9 mouse cellular contexts compared by ENCODE assay signal in genomic region chr4:132676771-132677539, GRCm38 (mm10). TPM values are rescaled to one million over a fixed set of nuclear protein-coding genes. Genes with fewer than 3 reads are reported as not detected.
DNase-seq lines count a peak whose midpoint lies in the region; ATAC-seq and TF ChIP-seq lines count a peak whose summit lies in the region.
"Had no signal": no experiment of that assay in that cellular context is flagged by ENCODE, and none has a peak within 500 bp of the region (broad histone marks: within the 10 kb centered on the region; RNA-seq: fewer than 3 reads in every experiment).

No protein-coding gene starts in this region.

- no peak overlapping the region for H3K4me3 ChIP-seq in liver, embryonic 12.5 days
- H3K4me3 ChIP-seq in intestine, embryonic 16.5 days (ENCODE audit: low read length) = no peak overlapping the region
- H3K4me3 ChIP-seq: liver, embryonic 15.5 days had no signal

- H3K27me3 ChIP-seq in Patski = no peaks in the 10 kb centered on the region
- H3K27me3 ChIP-seq in liver, embryonic 12.5 days (replicated peaks) = no peaks in the 10 kb centered on the region
- H3K27me3 ChIP-seq in splenic B cell, adult 2 months (ENCODE audit: control insufficient read depth, insufficient read depth, low read length, poor library complexity, severe bottlenecking) = no peaks in the 10 kb centered on the region
- H3K27me3 ChIP-seq in intestine, embryonic 16.5 days (replicated peaks; ENCODE audit: control insufficient read depth, insufficient read depth, low read length) = no peaks in the 10 kb centered on the region
- H3K27me3 ChIP-seq: liver, embryonic 15.5 days had no signal

- ATAC-seq in Patski = no peak
- ATAC-seq in liver, embryonic 12.5 days = no peak
- ATAC-seq in intestine, embryonic 16.5 days = no peak; the same call in 1 of the 2 replicates

- TF ChIP-seq CTCF in Patski (IDR thresholded peaks at IDR 0.05) = peak; percentile 68

- no peaks in the 10 kb centered on the region for H3K4me1 ChIP-seq in liver, embryonic 12.5 days
- H3K4me1 ChIP-seq in intestine, embryonic 16.5 days (ENCODE audit: control insufficient read depth, insufficient read depth, low read length) = no peaks in the 10 kb centered on the region
- H3K4me1 ChIP-seq: liver, embryonic 15.5 days had no signal

- CTCF ChIA-PET in Patski (lab: Charles Lee) = interaction anchor here (0.7 to 1.2 kb wide), 3 partner anchors 9 to 48 kb away, joined by 3 to 7 read pairs (median 6); no protein-coding TSS in a partner anchor

- whole genome bisulfite sequencing in liver, embryonic 12.5 days (ENCODE audit: insufficient replicate concordance) = 79% methylated on average over 7 of the region's 7 CpGs
- WGBS in intestine, embryonic 16.5 days = 79% methylated on average over 7 of the region's 7 CpGs

- peak; percentile 12 for DNase-seq in gastrocnemius, postnatal 14 days
- DNase-seq in gastrocnemius, adult 8-10 months (ENCODE audit: low spot score in 2 of 2) = no peak
- DNase-seq in A20 (ENCODE audit: low read depth, low spot score) = peak; percentile 58
- DNase-seq in Patski (ENCODE audit: low read depth, low spot score) = no peak
- peak; percentile 17 for DNase-seq in embryo, embryonic 9.5 days (ENCODE audit: extremely low spot score)
- peak; percentile 71 for DNase-seq in splenic B cell, adult 2 months (ENCODE audit: low read depth, low spot score)

- H3K27ac ChIP-seq in liver, embryonic 12.5 days = 0 out of 2 replicates have a peak overlapping the region, but pooled peaks have one; percentile 0
- no peak overlapping the region for H3K27ac ChIP-seq in intestine, embryonic 16.5 days (ENCODE audit: low read length)
- H3K27ac ChIP-seq: liver, embryonic 15.5 days had no signal

- H3K4me2 ChIP-seq in liver, embryonic 12.5 days = no peak overlapping the region
- H3K4me2 ChIP-seq in intestine, embryonic 16.5 days (ENCODE audit: low read depth, low read length) = no peak overlapping the region
- H3K4me2 ChIP-seq: liver, embryonic 15.5 days had no signal

- in situ Hi-C loops in Patski (cut with MboI; ENCODE audit: low pct_unique_long_range_greater_than_20kb) = no loop called here

- POLR2A ChIA-PET in Patski (lab: Charles Lee) = no interaction called here

- intact Hi-C loops in gastrocnemius, postnatal 14 days (cut with DNase I; ENCODE audit: low total_unique reads) = loop anchor here (2.0 kb wide), 1 partner anchor 126 kb away; no protein-coding TSS in a partner anchor

- no peak overlapping the region for H3K9ac ChIP-seq in liver, embryonic 12.5 days
- H3K9ac ChIP-seq in intestine, embryonic 16.5 days (ENCODE audit: low read depth, low read length) = no peak overlapping the region
- H3K9ac ChIP-seq: liver, embryonic 15.5 days had no signal

- peaks cover 76% of the 10 kb centered on the region for H3K36me3 ChIP-seq in liver, embryonic 12.5 days
- peaks cover 5% of the 10 kb centered on the region; the same call in 1 of the 2 replicates for H3K36me3 ChIP-seq in splenic B cell, adult 2 months (ENCODE audit: control insufficient read depth, insufficient read depth, low read length, poor library complexity, severe bottlenecking)
- H3K36me3 ChIP-seq in intestine, embryonic 16.5 days (ENCODE audit: control insufficient read depth, insufficient read depth, low read length) = peaks cover 9% of the 10 kb centered on the region

- H3K9me3 ChIP-seq in liver, embryonic 12.5 days (replicated peaks) = no peaks in the 10 kb centered on the region
- no peaks in the 10 kb centered on the region for H3K9me3 ChIP-seq in intestine, embryonic 16.5 days (ENCODE audit: control insufficient read depth, low read length)
- H3K9me3 ChIP-seq: liver, embryonic 15.5 days had no signal

RNA-seq across cellular contexts. Expression of gene Eya3, which starts 38.2 kb away (rescaled TPM):
- total RNA-seq in gastrocnemius, postnatal 14 days (2021) = 10 to 100 TPM; 14.2 to 14.3 TPM
- 10 to 100 TPM; 11.1 to 13.8 (median 12.1) TPM for total RNA-seq in gastrocnemius, adult 8-10 months (2022)
- polyA plus RNA-seq in Patski (2021) = 17.6 TPM
- polyA plus RNA-seq in liver, embryonic 12.5 days (2016; fragmentation: Nextera tagmentation; extraction: Ambion mirVana) = 21.1 and 25.6 TPM in 2 replicates
- 22.6 and 22.8 TPM in 2 replicates for polyA plus RNA-seq in intestine, embryonic 16.5 days (2015; fragmentation: Nextera tagmentation; extraction: Ambion mirVana)

RNA-seq across cellular contexts. Expression of gene Xkr8, which starts 55.4 kb away (rescaled TPM):
- 1 to 10 TPM; 1.6 to 1.9 TPM for total RNA-seq in gastrocnemius, postnatal 14 days (2021)
- total RNA-seq in gastrocnemius, adult 8-10 months (2022) = 1 to 10 TPM in 2 of 4 experiments, under 1 TPM in 2; 0.44 to 1.4 (median 1.1) TPM
- 2.9 TPM for polyA plus RNA-seq in Patski (2021)
- 3.6 and 4.0 TPM in 2 replicates for polyA plus RNA-seq in liver, embryonic 12.5 days (2016; fragmentation: Nextera tagmentation; extraction: Ambion mirVana)
- polyA plus RNA-seq in intestine, embryonic 16.5 days (2015; fragmentation: Nextera tagmentation; extraction: Ambion mirVana) = 3.3 and 3.4 TPM in 2 replicates

Comparison
In these comparisons a context has a peak if more than half of its experiments do, and no peak if none do; other contexts are left out.
1. DNase-seq: peak in gastrocnemius, postnatal 14 days (single experiment), A20 (single experiment), embryo, embryonic 9.5 days (single experiment) and splenic B cell, adult 2 months (single experiment); none in gastrocnemius, adult 8-10 months (0 of 2) and Patski (single experiment).